Mouse (Mus musculus) 3134 (cell line): ENCODE measurements at regions not wholly inside any gene's neighbourhood (a gene's known extent, or its start where the extent isn't known, plus 50 kb on each side); places are given as distances from the start of the nearest gene placed in this dataset.

ENCODE experiments used
- DNase-seq: peaks from one replicate; pipeline ENCODE4 v3.0.0-alpha.2; 2011; ENCODE audit warnings: low spot score; ENCODE audit not compliant: insufficient read length; ENCODE audit errors: extremely low read depth

GRCm38 (mm10) chr9:41834487-41835404, 289.4 kb downstream of the Sorl1 start:
- no peak for DNase-seq

DNA sequence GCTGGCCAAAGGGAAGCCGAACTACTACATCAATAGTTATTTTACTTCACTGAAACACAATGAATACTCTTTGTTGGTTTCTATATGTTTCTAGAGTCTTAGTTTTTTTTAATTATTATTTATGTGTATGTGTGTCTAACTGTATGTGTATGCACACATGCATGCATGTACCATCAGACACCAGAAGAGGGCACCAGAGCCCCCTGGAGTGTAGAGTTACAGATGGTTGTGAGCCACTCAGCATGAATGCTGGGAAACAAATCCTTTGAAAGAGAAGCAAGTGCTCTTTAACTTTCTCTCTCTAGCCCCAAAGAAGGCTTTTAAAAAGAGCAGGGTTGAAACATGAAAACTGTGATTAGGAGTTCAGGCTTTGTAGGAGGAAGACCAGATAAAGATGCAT, 290.7 kb downstream of the Sorl1 start:
- DNase-seq = no peak

DNA sequence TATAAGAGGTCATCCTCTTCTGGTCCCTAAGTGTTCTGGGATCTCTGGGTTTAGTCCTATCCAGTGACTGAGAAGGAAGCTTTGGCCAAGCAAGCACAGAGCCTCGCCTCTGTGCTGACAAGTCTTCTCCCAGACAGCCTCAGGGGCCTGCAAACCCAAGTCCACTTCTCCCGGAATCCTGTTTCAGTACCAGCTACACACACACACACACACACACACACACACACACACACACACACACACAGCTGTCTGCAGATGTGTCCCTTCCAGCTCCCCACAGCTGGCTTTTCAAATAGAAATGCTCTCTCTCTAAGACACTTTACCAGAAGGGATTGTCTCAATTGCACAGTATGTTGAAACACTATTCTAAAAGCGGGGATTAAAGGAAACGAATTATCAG, 296.7 kb downstream of the Sorl1 start:
- DNase-seq = no peak

DNA sequence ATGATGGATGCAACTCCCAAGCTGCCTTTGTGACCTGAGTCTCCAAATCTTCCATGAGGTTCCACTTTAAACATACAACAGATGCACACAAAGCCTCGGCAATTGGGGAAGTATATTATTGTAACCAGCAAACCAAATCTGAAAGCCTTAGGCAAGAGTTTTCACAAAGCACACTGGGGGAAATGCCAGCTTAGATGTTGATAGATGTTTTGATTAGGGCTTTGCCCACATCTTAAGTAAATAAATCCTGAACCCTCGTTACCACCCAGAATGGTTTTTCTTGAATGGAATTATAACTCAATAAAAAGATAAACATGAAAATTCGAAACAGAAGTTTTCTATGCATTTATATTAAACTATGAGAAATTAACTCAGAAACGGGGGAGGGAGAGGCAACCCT, 302.7 kb downstream of the Sorl1 start:
- no peak for DNase-seq

- no peak for DNase-seq
Measured at GRCm38 (mm10) chr9:41817740-41818461, 306.2 kb downstream of the Sorl1 start.

- DNase-seq = peak; percentile 75
Measured at GRCm38 (mm10) chr9:41815921-41816320, 308.2 kb downstream of the Sorl1 start.

GRCm38 (mm10) chr9:41809291-41809690, 314.8 kb downstream of the Sorl1 start:
- peak; percentile 74 for DNase-seq

GRCm38 (mm10) chr9:41808791-41809190, 315.3 kb downstream of the Sorl1 start:
- no peak for DNase-seq

- no peak for DNase-seq
Measured at GRCm38 (mm10) chr9:41806289-41806621, 317.8 kb downstream of the Sorl1 start.

GRCm38 (mm10) chr9:41805491-41806288, 318.4 kb downstream of the Sorl1 start:
- peak; percentile 51 for DNase-seq

GRCm38 (mm10) chr9:41804711-41805331, 319.3 kb downstream of the Sorl1 start:
- DNase-seq = no peak

- DNase-seq = no peak
Measured at GRCm38 (mm10) chr9:41803680-41804460, 320.2 kb downstream of the Sorl1 start.

- DNase-seq = peak; percentile 53
Measured at GRCm38 (mm10) chr9:41801376-41801775, 322.7 kb downstream of the Sorl1 start.

- DNase-seq = no peak
Measured at GRCm38 (mm10) chr9:41792830-41793213, 331.3 kb downstream of the Sorl1 start.

GRCm38 (mm10) chr9:41792173-41792829, 331.8 kb downstream of the Sorl1 start:
- no peak for DNase-seq

DNA sequence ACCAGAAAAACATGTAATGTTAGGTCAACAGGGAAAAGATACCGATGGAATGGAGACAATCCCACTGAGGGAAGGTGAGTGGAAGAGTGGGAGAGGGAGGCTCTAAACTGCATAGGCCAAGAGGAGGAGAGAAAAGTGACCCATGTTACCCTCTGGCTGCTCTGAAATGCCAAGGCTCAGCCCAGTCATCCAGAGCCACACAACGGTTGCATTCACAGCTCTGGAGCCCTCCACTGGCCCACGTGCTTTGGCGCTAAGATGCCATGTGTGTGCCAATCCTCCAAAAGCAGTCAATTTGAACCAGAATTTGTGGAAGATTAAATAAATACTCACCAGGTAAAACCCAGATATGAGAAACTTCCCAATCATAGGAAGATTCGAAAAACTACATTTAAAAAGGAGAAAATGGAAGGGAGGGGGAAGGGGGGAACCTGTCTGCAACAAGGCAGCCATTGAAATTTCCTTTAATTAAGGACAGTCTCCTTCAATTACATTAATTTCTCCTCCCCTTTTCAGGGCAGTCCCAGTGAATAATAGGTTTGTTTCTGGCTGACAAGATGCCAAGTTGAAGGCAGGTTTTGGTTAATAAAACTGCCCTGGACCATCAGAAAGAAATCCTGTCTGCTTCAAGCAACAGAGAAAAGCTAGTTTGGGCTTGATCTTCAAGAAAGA, 332.5 kb downstream of the Sorl1 start:
- no peak for DNase-seq

DNA sequence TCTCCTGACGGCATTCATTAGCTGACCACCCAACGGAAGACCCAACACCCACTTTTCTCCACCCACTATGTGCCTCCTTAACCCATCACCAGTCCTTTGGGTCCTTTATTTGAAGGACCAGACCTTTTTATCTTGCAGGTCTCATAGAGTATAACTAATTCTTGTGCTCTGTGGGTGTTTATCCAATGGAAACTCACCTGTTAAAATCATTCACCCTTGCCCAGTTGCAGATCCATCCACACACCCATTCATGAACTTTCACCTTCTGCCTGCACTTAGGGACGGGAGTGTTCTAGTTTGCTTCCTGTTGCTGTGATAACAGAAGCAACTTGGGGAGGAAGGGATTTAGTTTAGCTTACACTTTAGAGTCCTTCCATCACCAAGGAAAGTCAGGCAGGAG, 339.0 kb downstream of the Sorl1 start:
- DNase-seq = no peak

DNA sequence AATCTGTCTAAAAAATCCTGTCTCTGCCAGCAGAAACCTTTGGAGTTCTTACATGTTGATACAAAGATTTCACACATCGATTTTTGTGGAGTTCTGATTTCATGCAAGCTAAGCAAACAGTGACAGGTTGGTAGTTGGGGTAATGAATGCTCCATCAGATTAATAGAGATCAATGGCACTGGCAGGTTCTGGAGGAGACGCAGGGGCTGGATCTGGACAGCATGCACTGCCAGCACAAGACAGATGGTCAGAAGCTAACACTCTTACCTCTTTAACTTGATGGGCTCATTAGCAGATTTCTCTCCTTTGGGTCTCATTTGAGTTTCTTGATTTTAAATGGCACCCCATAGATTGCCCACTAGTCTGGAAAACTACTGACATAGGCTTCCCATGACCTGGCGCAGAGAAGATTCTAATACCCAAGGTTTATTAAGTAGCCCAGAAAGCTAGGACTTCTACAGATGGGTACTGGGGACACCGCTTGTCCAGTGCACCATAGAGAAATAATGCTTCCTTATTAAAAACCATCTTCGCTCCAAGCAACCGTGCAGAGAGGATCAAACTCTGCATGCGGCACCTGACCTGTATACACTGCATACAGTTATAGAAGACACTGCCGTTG, 351.7 kb downstream of the Sorl1 start:
- DNase-seq = no peak
